28 mouse cellular contexts compared by ENCODE assay signal in genomic region chr1:64568206-64568605, GRCm38 (mm10). TPM values are rescaled to one million over a fixed set of nuclear protein-coding genes. Genes with fewer than 3 reads are reported as not detected.
DNase-seq lines count a peak whose midpoint lies in the region; ATAC-seq lines count a peak whose summit lies in the region.
"Had no signal": no experiment of that assay in that cellular context is flagged by ENCODE, and none has a peak within 500 bp of the region (broad histone marks: within the 10 kb centered on the region; RNA-seq: fewer than 3 reads in every experiment).

No protein-coding gene starts in this region.

- no peak overlapping the region for H3K9ac ChIP-seq in embryonic facial prominence, embryonic 14.5 days (ENCODE audit: low read depth, low read length)
- H3K9ac ChIP-seq: embryonic facial prominence, embryonic 12.5 days; forebrain, embryonic 13.5 days; heart, embryonic 13.5 days; hindbrain, embryonic 12.5 days; hindbrain, embryonic 15.5 days had no signal

- no peak overlapping the region for H3K4me3 ChIP-seq in embryonic facial prominence, embryonic 14.5 days (ENCODE audit: low read depth, low read length)
- H3K4me3 ChIP-seq in embryonic facial prominence, embryonic 10.5 days: no peak overlapping the region
- H3K4me3 ChIP-seq: embryonic facial prominence, embryonic 12.5 days; erythroblast, embryonic 14.5 days; forebrain, embryonic 10.5 days; forebrain, embryonic 13.5 days; gastrocnemius, adult 2 months; heart, adult 2 months; heart, embryonic 10.5 days; heart, embryonic 13.5 days; hindbrain, embryonic 12.5 days; hindbrain, embryonic 15.5 days had no signal

- no peak overlapping the region for H3K27ac ChIP-seq in embryonic facial prominence, embryonic 14.5 days (replicated peaks; ENCODE audit: low read depth, low read length)
- H3K27ac ChIP-seq in embryonic facial prominence, embryonic 10.5 days (replicated peaks): no peak overlapping the region
- H3K27ac ChIP-seq: embryonic facial prominence, embryonic 12.5 days; forebrain, embryonic 10.5 days; forebrain, embryonic 13.5 days; gastrocnemius, adult 2 months; heart, adult 2 months; heart, embryonic 10.5 days; heart, embryonic 13.5 days; hindbrain, embryonic 12.5 days; hindbrain, embryonic 15.5 days had no signal

- no peaks in the 10 kb centered on the region for H3K9me3 ChIP-seq in embryonic facial prominence, embryonic 14.5 days (ENCODE audit: control insufficient read depth, low read length)
- H3K9me3 ChIP-seq in embryonic facial prominence, embryonic 10.5 days: no peaks in the 10 kb centered on the region
- H3K9me3 ChIP-seq: embryonic facial prominence, embryonic 12.5 days; forebrain, embryonic 10.5 days; forebrain, embryonic 13.5 days; G1E; heart, embryonic 10.5 days; heart, embryonic 13.5 days; hindbrain, embryonic 12.5 days; hindbrain, embryonic 15.5 days had no signal

- no peaks in the 10 kb centered on the region for H3K27me3 ChIP-seq in embryonic facial prominence, embryonic 14.5 days (replicated peaks; ENCODE audit: control insufficient read depth, insufficient read depth, low read length)
- H3K27me3 ChIP-seq in embryonic facial prominence, embryonic 10.5 days (replicated peaks; ENCODE audit: low read depth, poor library complexity, severe bottlenecking): no peaks in the 10 kb centered on the region
- H3K27me3 ChIP-seq: CH12.LX; embryonic facial prominence, embryonic 12.5 days; forebrain, embryonic 13.5 days; heart, embryonic 13.5 days; hindbrain, embryonic 12.5 days; hindbrain, embryonic 15.5 days had no signal

- H3K36me3 ChIP-seq in embryonic facial prominence, embryonic 14.5 days (ENCODE audit: control insufficient read depth, insufficient read depth, low read length): peaks cover 51% of the 10 kb centered on the region
- peaks cover 90% of the 10 kb centered on the region for H3K36me3 ChIP-seq in embryonic facial prominence, embryonic 10.5 days (replicated peaks)

- intact Hi-C loops in heart, postnatal 10 days (cut with DNase I): no loop called here

- no peaks in the 10 kb centered on the region for H3K4me1 ChIP-seq in embryonic facial prominence, embryonic 14.5 days (ENCODE audit: control insufficient read depth, insufficient read depth, low read length)
- no peaks in the 10 kb centered on the region for H3K4me1 ChIP-seq in embryonic facial prominence, embryonic 10.5 days
- H3K4me1 ChIP-seq: embryonic facial prominence, embryonic 12.5 days; forebrain, embryonic 10.5 days; forebrain, embryonic 13.5 days; heart, embryonic 10.5 days; heart, embryonic 13.5 days; hindbrain, embryonic 12.5 days; hindbrain, embryonic 15.5 days had no signal

- ATAC-seq in embryonic facial prominence, embryonic 14.5 days (ENCODE audit: low read depth): no peak
- no peak for ATAC-seq in frontal cortex, adult (ENCODE audit: low TSS enrichment)
- ATAC-seq: forebrain, embryonic 13.5 days; forebrain, embryonic 16.5 days had no signal

- peak; percentile 1 for DNase-seq in embryonic facial prominence, embryonic 14.5 days (ENCODE audit: low spot score)
- DNase-seq in embryonic facial prominence, embryonic 10.5 days (ENCODE audit: low spot score): no peak
- DNase-seq in retina, adult 2 months (ENCODE audit: low read depth, low spot score): peak; percentile 34
- DNase-seq in retina, embryonic 14.5 days (ENCODE audit: low spot score): no peak
- DNase-seq in adipocyte (ENCODE audit: low spot score): peak; percentile 19
- DNase-seq in retina, postnatal 1 day: peak; percentile 63
- no peak for DNase-seq in heart, postnatal 10 days
- DNase-seq: adrenal gland, adult 8-10 months; adrenal gland, postnatal 25 days; B cell, adult 2 months; cerebellum, adult 11-12 months; cerebellum, adult 8-10 months; cerebellum, postnatal 14 days; gastrocnemius, adult 2 months; gastrocnemius, postnatal 14 days; heart, adult 2 months had no signal

- H3K4me2 ChIP-seq in embryonic facial prominence, embryonic 14.5 days (ENCODE audit: low read depth, low read length): no peak overlapping the region
- H3K4me2 ChIP-seq: embryonic facial prominence, embryonic 12.5 days; forebrain, embryonic 13.5 days; heart, embryonic 13.5 days; hindbrain, embryonic 12.5 days; hindbrain, embryonic 15.5 days had no signal

RNA-seq across cellular contexts. Expression of gene Creb1, which starts 35.8 kb away (rescaled TPM):
- polyA plus RNA-seq in embryonic facial prominence, embryonic 14.5 days (2014; fragmentation: Nextera tagmentation; extraction: Ambion mirVana): 36.4 and 40.4 TPM in 2 replicates
- 48.4 and 48.5 TPM in 2 replicates for polyA plus RNA-seq in embryonic facial prominence, embryonic 10.5 days (2016; fragmentation: Nextera tagmentation; extraction: Ambion mirVana)
- total RNA-seq in heart, postnatal 10 days (2021): 10 to 100 TPM; 31.2 to 36.9 TPM

RNA-seq across cellular contexts. Expression of gene Mettl21a, which starts 48.8 kb away (rescaled TPM):
- 26.4 TPM in 2 replicates for polyA plus RNA-seq in embryonic facial prominence, embryonic 14.5 days (2014; fragmentation: Nextera tagmentation; extraction: Ambion mirVana)
- 20.9 and 21.9 TPM in 2 replicates for polyA plus RNA-seq in embryonic facial prominence, embryonic 10.5 days (2016; fragmentation: Nextera tagmentation; extraction: Ambion mirVana)
- total RNA-seq in heart, postnatal 10 days (2021): 10 to 100 TPM in 1 of 2 experiments, 1 to 10 TPM in 1; 6.7 to 10.6 TPM

Comparison
In these comparisons a context has a peak if more than half of its experiments do, and no peak if none do; other contexts are left out.
1. DNase-seq: peak in embryonic facial prominence, embryonic 14.5 days (single experiment), retina, adult 2 months (single experiment), adipocyte (single experiment) and retina, postnatal 1 day (single experiment); none in embryonic facial prominence, embryonic 10.5 days (single experiment), retina, embryonic 14.5 days (single experiment) and heart, postnatal 10 days (0 of 2).